Mouse (Mus musculus): ENCODE measurements around the gene Plcg2. TPM values are rescaled to one million over a fixed set of nuclear protein-coding genes. Genes with fewer than 3 reads are reported as not detected.

Plcg2 gene
- polyA plus RNA-seq, 1 experiment from 2014 or later = 3.4 TPM

DNA sequence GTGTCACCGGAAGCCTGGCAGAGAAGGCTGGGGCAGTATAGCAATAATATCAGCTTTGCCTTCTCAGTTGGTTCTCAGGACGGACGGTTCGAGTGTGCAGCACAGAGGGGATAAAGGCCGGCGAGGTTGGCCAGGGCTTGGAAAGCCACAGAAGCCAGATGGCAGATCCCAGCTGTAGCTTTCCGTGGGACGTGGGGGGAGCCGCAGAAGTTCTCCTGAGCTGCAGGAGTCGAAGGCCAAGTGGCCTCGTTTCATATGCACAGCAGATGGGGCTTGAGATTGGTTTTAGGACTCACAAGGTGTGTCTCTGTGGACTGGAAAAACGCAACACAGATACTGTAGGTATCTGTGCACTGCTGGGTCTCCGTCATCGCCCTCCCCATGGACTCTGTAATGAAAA is 106.6 kb downstream of the Plcg2 start:
- no peak overlapping the region for H3K9ac ChIP-seq (ENCODE audit: low read length)

DNA sequence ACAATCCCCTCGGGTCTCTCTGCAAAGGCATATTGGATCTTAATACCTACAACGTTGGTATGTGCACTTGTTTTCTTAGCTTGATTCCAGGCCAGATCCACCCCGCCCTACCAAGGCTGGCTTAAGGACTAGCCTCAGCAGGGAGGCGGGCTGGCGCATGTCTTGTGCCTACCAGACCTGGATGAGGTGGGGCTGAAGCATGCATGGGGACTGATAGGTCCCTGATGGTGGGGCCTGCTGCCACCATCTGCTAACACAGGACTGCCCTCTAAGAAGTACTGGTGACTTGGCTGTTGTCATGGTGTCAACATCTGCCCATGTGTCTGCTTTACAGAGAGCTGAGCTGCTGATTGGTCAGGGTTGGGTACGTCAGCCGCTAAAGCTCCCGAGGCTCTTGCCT is 107.1 kb downstream of the Plcg2 start:
- 94% methylated on average over 8 of the region's 8 CpGs for WGBS
- no peak overlapping the region for H3K27ac ChIP-seq (ENCODE audit: low read depth, low read length)
- no peak overlapping the region for H3K4me2 ChIP-seq (ENCODE audit: low read depth)
- no peaks in the 10 kb centered on the region for H3K36me3 ChIP-seq (ENCODE audit: control insufficient read depth, insufficient read depth, low read length)
- no peak overlapping the region for H3K4me3 ChIP-seq (ENCODE audit: low read depth, low read length)
- H3K4me1 ChIP-seq (ENCODE audit: control insufficient read depth, insufficient read depth, low read length) = no peaks in the 10 kb centered on the region
- no peak overlapping the region for H3K9ac ChIP-seq (ENCODE audit: low read length)
- H3K9me3 ChIP-seq (ENCODE audit: control insufficient read depth, low read length) = no peaks in the 10 kb centered on the region
- H3K27me3 ChIP-seq (ENCODE audit: control insufficient read depth, insufficient read depth, low read length) = no peaks in the 10 kb centered on the region
- ATAC-seq (ENCODE audit: insufficient read depth, low FRiP score, low TSS enrichment) = no peak
- DNase-seq (ENCODE audit: low spot score) = no peak

More for the DNA sequence above, 106.6 kb downstream of the Plcg2 start:
- H3K4me1 ChIP-seq (ENCODE audit: control insufficient read depth, insufficient read depth, low read length) = no peaks in the 10 kb centered on the region
- no peaks in the 10 kb centered on the region for H3K36me3 ChIP-seq (ENCODE audit: control insufficient read depth, insufficient read depth, low read length)
- no peak overlapping the region for H3K4me3 ChIP-seq (ENCODE audit: low read depth, low read length)
- H3K9me3 ChIP-seq (ENCODE audit: control insufficient read depth, low read length) = no peaks in the 10 kb centered on the region
- WGBS = 90% methylated on average over 14 of the region's 14 CpGs
- no peaks in the 10 kb centered on the region for H3K27me3 ChIP-seq (ENCODE audit: control insufficient read depth, insufficient read depth, low read length)
- H3K27ac ChIP-seq (ENCODE audit: low read depth, low read length) = no peak overlapping the region
- no peak for DNase-seq (ENCODE audit: low spot score)
- ATAC-seq (ENCODE audit: insufficient read depth, low FRiP score, low TSS enrichment) = no peak
- H3K4me2 ChIP-seq (ENCODE audit: low read depth) = no peak overlapping the region

DNA sequence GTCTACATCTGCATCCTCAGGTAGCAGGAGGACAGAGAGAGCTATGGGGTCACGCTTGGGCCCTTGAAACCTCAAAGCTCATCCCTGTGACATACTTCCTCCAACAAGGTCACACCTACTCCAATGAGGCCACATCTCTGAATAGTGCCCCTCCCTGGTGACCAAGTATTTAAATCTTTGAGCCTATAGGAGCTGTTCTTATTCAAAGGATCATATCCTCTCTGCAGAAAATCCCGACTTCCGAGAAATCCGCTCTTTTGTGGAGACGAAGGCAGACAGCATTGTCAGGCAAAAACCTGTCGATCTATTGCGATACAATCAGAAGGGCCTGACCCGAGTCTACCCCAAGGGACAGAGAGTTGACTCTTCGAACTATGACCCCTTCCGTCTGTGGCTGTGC is 112.4 kb downstream of the Plcg2 start:
- Histone ChIP-seq H3K4me2 (ENCODE audit: low read depth) (no peak overlapping the region), H3K27ac (ENCODE audit: low read depth, low read length) (no peak overlapping the region), H3K4me1 (ENCODE audit: control insufficient read depth, insufficient read depth, low read length) (no peaks in the 10 kb centered on the region), H3K4me3 (ENCODE audit: low read depth, low read length) (no peak overlapping the region), H3K9ac (ENCODE audit: low read length) (no peak overlapping the region), H3K9me3 (ENCODE audit: control insufficient read depth, low read length) (no peaks in the 10 kb centered on the region), H3K36me3 (ENCODE audit: control insufficient read depth, insufficient read depth, low read length) (no peaks in the 10 kb centered on the region), H3K27me3 (ENCODE audit: control insufficient read depth, insufficient read depth, low read length) (no peaks in the 10 kb centered on the region)
- DNase-seq (ENCODE audit: low spot score) = no peak
- 97% methylated on average over 10 of the region's 10 CpGs for WGBS
- ATAC-seq (ENCODE audit: insufficient read depth, low FRiP score, low TSS enrichment) = no peak

DNA sequence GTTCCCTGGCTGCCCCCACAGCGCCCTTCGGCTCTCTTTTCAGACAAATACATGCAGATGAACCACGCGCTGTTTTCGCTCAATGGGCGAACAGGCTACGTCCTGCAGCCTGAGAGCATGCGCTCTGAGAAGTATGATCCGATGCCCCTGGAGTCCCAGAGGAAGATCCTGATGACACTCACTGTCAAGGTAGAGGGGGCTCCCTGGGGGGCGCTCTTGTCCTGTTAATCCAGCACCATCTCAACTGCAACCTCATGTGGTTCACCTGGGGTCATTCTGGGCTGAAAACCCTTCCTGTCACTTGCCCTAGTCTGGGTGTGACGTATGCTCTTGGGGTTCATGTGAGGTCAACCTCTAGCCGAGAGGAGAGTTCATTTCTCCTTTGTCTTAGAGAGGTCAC is 114.8 kb downstream of the Plcg2 start:
- no peak overlapping the region for H3K4me3 ChIP-seq (ENCODE audit: low read depth, low read length)
- H3K9me3 ChIP-seq (ENCODE audit: control insufficient read depth, low read length) = no peaks in the 10 kb centered on the region
- no peaks in the 10 kb centered on the region for H3K36me3 ChIP-seq (ENCODE audit: control insufficient read depth, insufficient read depth, low read length)
- H3K27me3 ChIP-seq (ENCODE audit: control insufficient read depth, insufficient read depth, low read length) = no peaks in the 10 kb centered on the region
- H3K9ac ChIP-seq (ENCODE audit: low read length) = no peak overlapping the region
- no peak overlapping the region for H3K4me2 ChIP-seq (ENCODE audit: low read depth)
- no peak for ATAC-seq (ENCODE audit: insufficient read depth, low FRiP score, low TSS enrichment)
- H3K27ac ChIP-seq (ENCODE audit: low read depth, low read length) = no peak overlapping the region
- 78% methylated on average over 12 of the region's 12 CpGs for WGBS
- no peak for DNase-seq (ENCODE audit: low spot score)
- H3K4me1 ChIP-seq (ENCODE audit: control insufficient read depth, insufficient read depth, low read length) = no peaks in the 10 kb centered on the region

DNA sequence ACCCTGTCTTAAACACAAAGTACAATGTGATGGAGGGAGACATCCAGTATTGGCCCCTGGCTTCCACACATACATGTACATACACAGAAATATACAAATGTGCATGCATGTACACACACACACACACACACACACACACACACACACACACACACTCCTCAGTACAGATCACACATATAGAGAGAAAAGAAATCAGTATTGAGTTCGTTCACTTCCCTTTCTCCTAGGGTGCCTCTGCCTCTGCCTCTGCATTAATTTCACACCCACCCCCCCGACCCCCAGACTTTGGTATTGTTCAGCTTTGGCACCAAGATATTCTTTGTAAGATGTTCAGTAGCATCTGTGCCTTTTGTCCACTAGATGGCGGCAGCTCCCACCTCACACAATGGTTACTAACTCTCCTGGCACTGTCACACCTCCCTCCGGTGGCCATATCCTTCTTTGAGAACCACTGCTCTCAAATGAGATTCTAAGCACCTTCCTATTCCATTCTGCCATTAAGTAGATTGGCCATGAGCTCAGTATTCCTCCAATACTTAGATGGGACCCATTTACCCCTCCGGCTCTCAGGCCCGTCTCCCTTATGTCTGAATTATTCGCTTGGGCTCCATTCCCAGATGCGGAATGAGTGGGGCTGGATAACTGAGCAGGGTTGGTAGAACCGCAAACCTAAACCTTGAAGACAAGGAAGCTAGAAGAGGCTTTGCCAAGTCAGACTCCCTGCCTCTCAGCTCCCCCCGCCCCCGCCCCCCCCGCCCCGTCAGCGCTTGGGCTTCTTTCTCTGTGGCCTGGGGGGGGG is 128.1 kb downstream of the Plcg2 start:
- H3K4me1 ChIP-seq (ENCODE audit: control insufficient read depth, insufficient read depth, low read length) = no peaks in the 10 kb centered on the region
- no peak overlapping the region for H3K4me2 ChIP-seq (ENCODE audit: low read depth)
- ATAC-seq (ENCODE audit: insufficient read depth, low FRiP score, low TSS enrichment) = 0 out of 2 replicates have a peak, but pooled peaks have one; percentile 35
- no peak overlapping the region for H3K4me3 ChIP-seq (ENCODE audit: low read depth, low read length)
- WGBS = 73% methylated on average over 14 of the region's 14 CpGs
- no peaks in the 10 kb centered on the region for H3K27me3 ChIP-seq (ENCODE audit: control insufficient read depth, insufficient read depth, low read length)
- no peak overlapping the region for H3K27ac ChIP-seq (ENCODE audit: low read depth, low read length)
- no peaks in the 10 kb centered on the region for H3K36me3 ChIP-seq (ENCODE audit: control insufficient read depth, insufficient read depth, low read length)
- H3K9ac ChIP-seq (ENCODE audit: low read length) = no peak overlapping the region
- DNase-seq (ENCODE audit: low spot score) = peak; percentile 67
- H3K9me3 ChIP-seq (ENCODE audit: control insufficient read depth, low read length) = no peaks in the 10 kb centered on the region

DNA sequence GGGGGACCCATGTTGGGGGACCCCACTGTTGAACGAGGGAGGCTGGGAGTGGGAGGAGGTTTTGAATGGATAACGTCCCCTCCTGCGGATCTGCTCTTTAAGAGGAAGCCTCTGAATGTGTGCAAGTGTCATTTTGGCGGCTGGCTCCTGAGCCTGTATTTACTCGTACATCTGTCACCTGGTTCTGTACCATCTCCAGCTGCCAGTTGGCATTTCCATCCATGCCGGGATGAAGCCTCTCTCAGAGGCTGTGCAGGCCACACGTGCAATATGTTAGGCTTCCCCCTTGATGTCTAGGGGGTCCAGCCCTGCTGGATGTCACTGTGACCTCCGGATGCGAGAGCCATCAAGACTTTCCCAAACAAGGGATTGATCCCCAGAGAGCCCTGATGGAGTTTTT is 129.0 kb downstream of the Plcg2 start:
- H3K9me3 ChIP-seq (ENCODE audit: control insufficient read depth, low read length) = no peaks in the 10 kb centered on the region
- no peak for ATAC-seq (ENCODE audit: insufficient read depth, low FRiP score, low TSS enrichment)
- H3K4me1 ChIP-seq (ENCODE audit: control insufficient read depth, insufficient read depth, low read length) = no peaks in the 10 kb centered on the region
- H3K27me3 ChIP-seq (ENCODE audit: control insufficient read depth, insufficient read depth, low read length) = no peaks in the 10 kb centered on the region
- 68% methylated on average over 9 of the region's 9 CpGs for WGBS
- H3K27ac ChIP-seq (ENCODE audit: low read depth, low read length) = no peak overlapping the region
- H3K4me2 ChIP-seq (ENCODE audit: low read depth) = no peak overlapping the region
- no peak for DNase-seq (ENCODE audit: low spot score)
- H3K4me3 ChIP-seq (ENCODE audit: low read depth, low read length) = no peak overlapping the region
- no peaks in the 10 kb centered on the region for H3K36me3 ChIP-seq (ENCODE audit: control insufficient read depth, insufficient read depth, low read length)
- H3K9ac ChIP-seq (ENCODE audit: low read length) = no peak overlapping the region

DNA sequence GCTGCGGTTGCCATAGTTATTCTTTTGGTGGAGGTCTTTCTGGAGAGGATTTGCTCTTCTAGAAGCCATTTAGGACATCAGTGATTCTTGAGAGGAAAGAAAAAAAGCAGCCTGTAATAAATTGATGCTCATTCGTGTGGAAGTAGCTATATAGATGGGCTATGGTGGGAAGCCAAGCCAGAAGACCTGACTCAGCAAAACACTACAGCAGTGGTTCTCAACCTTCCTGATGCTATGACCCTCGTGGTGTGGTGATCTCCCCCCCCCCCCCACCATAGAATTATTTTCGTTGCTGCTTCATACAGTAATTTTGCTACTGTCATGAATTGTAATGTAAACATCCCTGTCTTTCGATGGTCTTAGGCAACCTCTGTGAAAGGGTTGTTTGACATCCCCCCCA is 134.4 kb downstream of the Plcg2 start:
- no peak overlapping the region for H3K27ac ChIP-seq (ENCODE audit: low read depth, low read length)
- H3K27me3 ChIP-seq (ENCODE audit: control insufficient read depth, insufficient read depth, low read length) = no peaks in the 10 kb centered on the region
- ATAC-seq (ENCODE audit: insufficient read depth, low FRiP score, low TSS enrichment) (no peak), DNase-seq (ENCODE audit: low spot score) (no peak)
- no peaks in the 10 kb centered on the region for H3K4me1 ChIP-seq (ENCODE audit: control insufficient read depth, insufficient read depth, low read length)
- 88% methylated on average over 5 of the region's 5 CpGs for WGBS
- no peaks in the 10 kb centered on the region for H3K9me3 ChIP-seq (ENCODE audit: control insufficient read depth, low read length)
- no peak overlapping the region for H3K4me2 ChIP-seq (ENCODE audit: low read depth)
- H3K36me3 ChIP-seq (ENCODE audit: control insufficient read depth, insufficient read depth, low read length) = no peaks in the 10 kb centered on the region
- no peak overlapping the region for H3K9ac ChIP-seq (ENCODE audit: low read length)
- H3K4me3 ChIP-seq (ENCODE audit: low read depth, low read length) = no peak overlapping the region

DNA sequence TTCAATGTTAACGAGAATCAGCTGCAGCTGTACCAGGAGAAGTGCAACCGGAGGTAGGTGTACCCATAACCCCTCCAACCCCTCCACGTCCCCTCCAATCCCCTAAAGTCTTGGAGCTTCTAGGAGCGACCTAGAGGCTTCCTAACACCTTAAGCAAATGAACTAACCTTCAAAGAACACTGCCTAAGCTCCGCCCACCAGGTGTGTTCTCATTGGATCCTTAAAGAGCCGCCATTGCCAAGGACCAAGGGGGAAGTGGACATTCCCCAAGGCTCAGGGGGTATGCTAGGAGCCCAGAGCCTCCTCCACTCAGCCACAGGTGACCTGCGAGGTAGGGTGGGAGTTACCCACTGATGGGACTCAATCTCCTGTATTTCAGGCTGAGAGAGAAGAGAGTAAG is 136.3 kb downstream of the Plcg2 start:
- H3K9me3 ChIP-seq (ENCODE audit: control insufficient read depth, low read length) = no peaks in the 10 kb centered on the region
- no peak overlapping the region for H3K4me3 ChIP-seq (ENCODE audit: low read depth, low read length)
- H3K27ac ChIP-seq (ENCODE audit: low read depth, low read length) = no peak overlapping the region
- H3K4me2 ChIP-seq (ENCODE audit: low read depth) = no peak overlapping the region
- no peaks in the 10 kb centered on the region for H3K36me3 ChIP-seq (ENCODE audit: control insufficient read depth, insufficient read depth, low read length)
- 90% methylated on average over 7 of the region's 7 CpGs for WGBS
- no peaks in the 10 kb centered on the region for H3K4me1 ChIP-seq (ENCODE audit: control insufficient read depth, insufficient read depth, low read length)
- ATAC-seq (ENCODE audit: insufficient read depth, low FRiP score, low TSS enrichment) (no peak), DNase-seq (ENCODE audit: low spot score) (no peak)
- H3K27me3 ChIP-seq (ENCODE audit: control insufficient read depth, insufficient read depth, low read length) = no peaks in the 10 kb centered on the region
- no peak overlapping the region for H3K9ac ChIP-seq (ENCODE audit: low read length)

DNA sequence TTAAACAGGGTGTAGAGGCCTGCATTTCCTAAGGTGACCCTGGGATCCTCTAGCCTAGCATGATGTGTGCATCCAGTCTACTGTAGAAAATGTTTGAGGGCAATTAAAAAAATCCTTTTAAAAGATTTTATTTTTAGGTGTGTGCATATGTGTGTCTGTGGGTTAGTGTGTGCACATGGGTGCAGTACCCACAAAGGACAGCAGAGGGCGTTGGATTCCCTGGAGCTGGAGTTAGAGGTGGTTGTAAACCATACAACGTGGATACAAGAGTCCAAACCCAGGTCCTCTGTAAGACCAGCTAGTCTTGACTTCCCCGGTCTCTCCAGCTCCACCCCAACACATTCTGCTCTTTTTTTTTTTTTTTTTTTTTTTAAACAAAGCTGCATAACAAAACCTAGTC is 139.4 kb downstream of the Plcg2 start:
- WGBS = 65% methylated on average over 3 of the region's 3 CpGs
- Histone ChIP-seq H3K4me3 (ENCODE audit: low read depth, low read length) (no peak overlapping the region), H3K27ac (ENCODE audit: low read depth, low read length) (no peak overlapping the region), H3K36me3 (ENCODE audit: control insufficient read depth, insufficient read depth, low read length) (no peaks in the 10 kb centered on the region), H3K27me3 (ENCODE audit: control insufficient read depth, insufficient read depth, low read length) (no peaks in the 10 kb centered on the region), H3K4me1 (ENCODE audit: control insufficient read depth, insufficient read depth, low read length) (no peaks in the 10 kb centered on the region), H3K4me2 (ENCODE audit: low read depth) (no peak overlapping the region), H3K9me3 (ENCODE audit: control insufficient read depth, low read length) (no peaks in the 10 kb centered on the region; the same call in 1 of the 2 replicates), H3K9ac (ENCODE audit: low read length) (no peak overlapping the region)
- no peak for ATAC-seq (ENCODE audit: insufficient read depth, low FRiP score, low TSS enrichment)
- DNase-seq (ENCODE audit: low spot score) = no peak
